Mouse (Mus musculus) myocyte (in vitro differentiated cells): ENCODE measurements at regions not wholly inside any gene's neighbourhood (a gene's known extent, or its start where the extent isn't known, plus 50 kb on each side); places are given as distances from the start of the nearest gene placed in this dataset.

Experiments
- CEBPB ChIP-seq: IDR thresholded peaks from 2 replicates; pipeline ENCODE4 v1.6.1; 2011; ENCODE audit warnings: mild to moderate bottlenecking, moderate library complexity; ENCODE audit not compliant: poor library complexity, insufficient read depth, severe bottlenecking
- POLR2A ChIP-seq: IDR thresholded peaks from one replicate; pipeline ENCODE4 v1.6.1; 2011; ENCODE audit warnings: low read depth, mild to moderate bottlenecking, control low read depth, moderate library complexity; ENCODE audit not compliant: insufficient read length
- REST ChIP-seq: IDR thresholded peaks from one replicate; pipeline ENCODE4 v1.6.1; 2011; ENCODE audit warnings: mild to moderate bottlenecking, control low read depth, moderate library complexity; ENCODE audit not compliant: insufficient read depth, insufficient read length

DNA sequence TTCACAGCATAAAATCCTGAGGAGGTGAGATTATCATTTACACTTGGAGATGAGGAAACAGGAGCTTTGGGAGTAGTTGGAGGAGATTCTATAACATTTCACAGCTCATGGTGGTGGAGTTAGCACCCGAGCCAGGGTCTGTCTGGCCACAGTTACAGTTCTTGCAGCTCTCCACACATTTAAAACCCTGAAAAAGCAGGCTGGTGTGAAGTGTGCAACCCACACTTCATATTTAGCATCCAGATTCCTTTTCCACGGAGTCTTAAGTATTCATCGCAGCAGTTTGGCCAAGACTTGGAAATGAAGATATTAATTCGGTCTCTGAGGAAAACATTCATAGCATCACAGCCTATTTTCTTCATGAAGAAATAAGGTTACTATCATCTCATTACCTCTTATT, 79.7 kb upstream of the 4933412E24Rik start:
- TF ChIP-seq REST, result no peak
- no peak for TF ChIP-seq POLR2A
- TF ChIP-seq CEBPB, result no peak
